Mouse (Mus musculus) fibroblast of lung, adult 2 months (primary cell): ENCODE measurements around the gene Pkd2.
"Not testable (repeated sequence)": the region's sequence is repeated elsewhere in the genome, so short reads cannot be mapped to it uniquely, and the experiment has no call there.

Experiments used
- DNase-seq: peaks from one replicate; pipeline ENCODE4 v3.0.0-alpha.2; 2011; ENCODE audit warnings: low read depth

Pkd2 gene

GRCm38 (mm10) chr5:104458832-104459705, at the start of gene Pkd2:
TSS of gene Pkd2 (plus strand) at chr5:104459450.
- peak; percentile 62 for DNase-seq

DNA sequence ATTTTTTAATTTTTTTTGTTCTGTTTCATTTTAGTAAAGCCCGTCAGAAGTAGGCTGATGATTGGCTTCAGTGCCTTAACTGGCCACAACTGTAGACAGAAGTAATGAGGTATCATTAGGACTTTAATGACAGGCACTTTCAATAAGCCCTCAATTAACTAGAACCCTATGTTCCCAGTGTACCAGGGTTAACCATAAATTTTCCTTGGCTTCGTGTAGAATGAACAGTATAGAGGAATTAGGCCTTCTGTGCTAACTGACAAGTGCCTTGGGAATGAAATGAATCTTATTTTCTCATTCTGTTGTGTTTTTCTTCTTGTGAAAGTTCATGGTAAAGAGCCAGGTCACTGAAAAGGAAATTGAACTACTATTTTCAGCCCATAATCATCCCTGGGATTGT, 43.3 kb upstream of the Pkd2 start:
- no peak for DNase-seq

DNA sequence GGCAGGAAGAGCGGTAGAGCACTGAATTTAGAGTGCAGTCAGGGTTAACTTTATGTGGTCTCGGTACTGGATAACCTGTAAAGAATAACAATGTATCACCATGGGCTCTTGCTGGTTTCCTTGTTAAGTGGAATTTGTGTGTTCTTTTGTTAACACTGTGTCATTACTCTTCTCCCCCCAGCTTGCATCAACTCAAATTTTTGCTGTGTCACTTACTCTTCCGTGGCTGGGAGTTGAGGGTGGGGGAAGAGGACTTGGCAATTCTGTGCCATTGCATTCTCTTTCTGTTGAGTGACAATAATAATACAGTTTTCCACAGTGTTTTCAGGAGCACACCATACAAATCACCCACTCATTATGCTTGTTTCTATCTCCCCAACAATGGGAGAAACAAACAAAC, 42.2 kb upstream of the Pkd2 start:
- DNase-seq: no peak

DNA sequence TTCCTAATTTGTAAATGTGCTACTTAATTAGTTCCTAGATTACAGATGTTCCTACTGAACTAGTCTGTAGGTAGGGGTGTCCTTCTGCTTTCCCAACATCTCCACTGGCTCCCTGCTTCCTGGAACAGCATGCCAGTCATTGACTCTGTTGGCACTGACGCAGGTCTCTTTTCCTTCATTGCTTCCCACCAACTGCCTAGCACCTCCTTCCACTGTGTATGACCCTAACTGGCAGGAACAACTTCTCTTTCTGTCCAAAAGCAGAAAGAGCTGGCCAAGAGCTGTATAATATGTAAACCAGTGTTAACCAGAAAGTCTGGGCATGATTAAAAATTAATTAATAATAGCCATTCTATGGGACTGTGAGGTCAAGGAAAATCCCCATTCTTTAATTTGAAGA, 41.5 kb upstream of the Pkd2 start:
- DNase-seq: no peak

DNA sequence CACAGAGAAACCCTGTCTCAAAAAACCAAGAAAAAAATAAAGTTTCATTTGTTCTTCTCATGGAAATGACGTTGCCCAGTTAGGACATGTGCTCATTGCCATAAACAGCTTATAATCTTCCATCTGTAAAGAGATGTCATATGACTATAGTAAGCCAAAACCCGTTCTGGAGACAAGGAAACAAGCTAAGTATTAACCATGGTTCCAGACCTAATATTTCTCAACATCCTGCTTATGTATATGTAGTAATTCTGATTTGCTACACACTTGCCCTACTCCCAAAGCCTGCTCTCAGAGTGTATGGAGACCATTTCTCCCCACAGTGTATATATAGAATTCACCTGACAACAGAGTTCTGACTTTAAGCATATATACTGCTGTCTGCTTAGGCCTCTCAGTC, 37.2 kb upstream of the Pkd2 start:
- no peak for DNase-seq

DNA sequence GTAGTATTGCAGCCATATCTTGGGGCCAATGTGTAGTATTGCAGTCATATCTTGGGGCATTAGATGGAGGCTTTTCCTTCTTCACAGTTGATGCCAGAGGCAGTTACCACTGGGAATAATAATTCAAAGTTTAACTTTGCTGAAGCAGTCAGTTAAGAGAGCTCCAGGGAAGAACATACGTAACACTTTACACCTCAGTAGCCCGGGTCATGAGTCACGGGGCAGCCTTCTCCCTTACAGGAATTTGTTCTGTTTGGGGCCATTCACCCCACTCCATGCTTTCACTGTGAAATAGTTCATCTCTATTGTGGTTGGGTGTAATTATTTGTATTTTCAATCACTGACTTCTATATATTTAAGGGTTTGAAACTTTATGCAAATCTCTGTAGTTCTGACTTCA, 35.4 kb upstream of the Pkd2 start:
- no peak for DNase-seq

DNA sequence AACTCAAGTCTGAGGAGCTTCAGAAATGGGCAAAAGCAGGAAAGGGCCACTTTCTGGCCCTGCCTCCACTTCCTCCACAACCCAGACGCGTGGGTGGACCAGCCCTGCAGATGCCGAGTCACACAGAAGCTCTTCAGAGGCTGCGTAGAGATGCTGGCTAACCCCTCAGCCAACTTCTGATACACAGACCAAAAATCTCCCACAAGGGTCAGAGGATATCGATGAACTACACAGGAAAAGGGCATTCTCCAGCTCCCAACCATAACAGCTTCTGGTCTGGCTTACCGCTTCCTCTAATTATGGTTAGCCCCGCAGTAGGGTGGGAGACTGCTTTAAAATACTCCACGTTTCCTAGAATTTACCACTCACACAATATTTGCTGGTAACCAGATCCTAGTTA, 33.3 kb upstream of the Pkd2 start:
- DNase-seq: peak; percentile 82

GRCm38 (mm10) chr5:104432886-104433285, 26.4 kb upstream of the Pkd2 start:
- DNase-seq: no peak

- DNase-seq: no peak
Observed at GRCm38 (mm10) chr5:104433968-104434565, 25.2 kb upstream of the Pkd2 start.

GRCm38 (mm10) chr5:104434835-104435301, 24.4 kb upstream of the Pkd2 start, which contains the start of gene Spp1:
TSS of gene Spp1 (plus strand) at chr5:104435118.
- no peak for DNase-seq

DNA sequence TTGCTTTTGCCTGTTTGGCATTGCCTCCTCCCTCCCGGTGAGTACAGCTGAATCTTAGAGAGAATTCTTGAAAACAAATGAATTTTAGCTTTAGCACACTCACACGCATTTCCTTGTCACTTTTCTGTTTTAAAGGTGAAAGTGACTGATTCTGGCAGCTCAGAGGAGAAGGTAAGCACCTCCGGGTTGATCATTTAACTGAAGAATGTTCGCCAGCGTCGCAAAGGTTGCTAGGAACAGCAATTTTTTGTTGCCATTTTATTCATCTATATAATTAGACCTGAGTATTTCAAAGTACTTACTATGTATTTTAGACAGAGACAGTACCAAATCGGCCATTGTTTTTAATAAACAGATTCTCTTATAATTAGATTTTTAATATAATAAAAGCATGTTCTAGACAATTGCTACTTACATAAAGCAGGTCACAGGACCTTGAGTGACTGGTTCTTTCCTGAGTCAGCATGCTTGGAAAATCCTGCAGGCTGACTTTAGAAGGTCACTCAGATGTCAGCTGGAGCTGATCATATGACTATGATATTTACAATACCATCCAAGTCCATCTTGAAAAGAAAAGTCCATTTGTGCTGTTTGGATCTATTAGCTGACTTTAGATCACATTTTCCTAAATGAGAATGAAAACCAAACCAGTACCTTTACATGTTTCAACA, 22.7 kb upstream of the Pkd2 start:
- no peak for DNase-seq

- no peak for DNase-seq
Observed at GRCm38 (mm10) chr5:104442396-104442795, 16.9 kb upstream of the Pkd2 start.

GRCm38 (mm10) chr5:104442850-104443249, 16.4 kb upstream of the Pkd2 start:
- DNase-seq: no peak

DNA sequence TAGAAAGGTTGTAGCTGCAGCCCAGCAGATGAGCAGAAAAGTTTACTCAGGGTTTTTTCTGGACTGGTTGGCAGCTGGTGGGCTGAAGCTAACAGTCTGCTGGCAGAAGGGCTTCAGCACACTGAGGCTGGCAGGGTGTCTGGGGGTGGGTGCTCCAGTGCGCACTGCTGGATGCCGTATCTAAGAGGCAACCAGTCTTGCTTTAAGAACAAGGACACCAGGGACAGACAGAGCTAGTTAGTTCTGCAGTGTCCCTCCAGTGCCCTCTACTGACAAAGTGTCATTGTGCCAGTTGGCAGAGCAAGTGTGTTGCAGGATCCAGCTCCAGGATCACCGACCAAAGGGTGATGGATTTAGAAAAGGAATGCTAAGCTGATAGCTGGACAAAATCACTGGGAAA, 13.1 kb upstream of the Pkd2 start:
- DNase-seq: peak; percentile 65

- DNase-seq: not testable (repeated sequence)
Observed at GRCm38 (mm10) chr5:104448346-104448745, 10.9 kb upstream of the Pkd2 start.

GRCm38 (mm10) chr5:104449491-104449890, 9.8 kb upstream of the Pkd2 start:
- DNase-seq: no peak

DNA sequence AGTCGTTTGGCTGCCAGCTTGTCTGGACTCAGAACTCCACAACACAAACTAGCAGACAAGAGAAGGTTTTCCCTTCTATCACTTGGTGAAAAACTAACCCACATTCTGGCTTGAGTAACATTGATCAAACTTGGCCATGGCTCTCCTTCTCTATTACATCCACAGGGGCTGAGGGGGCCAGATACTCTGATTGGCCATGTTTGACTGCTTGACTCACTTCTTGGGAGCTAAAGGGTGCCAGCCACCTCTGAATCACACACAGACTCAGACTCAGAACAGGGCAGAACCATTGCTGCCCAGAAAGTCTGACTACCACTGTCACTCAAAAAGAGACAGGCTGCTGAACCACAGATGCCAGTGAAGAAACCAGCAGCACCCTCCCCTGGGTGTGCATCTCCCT, 6.2 kb upstream of the Pkd2 start:
- peak; percentile 84 for DNase-seq

DNA sequence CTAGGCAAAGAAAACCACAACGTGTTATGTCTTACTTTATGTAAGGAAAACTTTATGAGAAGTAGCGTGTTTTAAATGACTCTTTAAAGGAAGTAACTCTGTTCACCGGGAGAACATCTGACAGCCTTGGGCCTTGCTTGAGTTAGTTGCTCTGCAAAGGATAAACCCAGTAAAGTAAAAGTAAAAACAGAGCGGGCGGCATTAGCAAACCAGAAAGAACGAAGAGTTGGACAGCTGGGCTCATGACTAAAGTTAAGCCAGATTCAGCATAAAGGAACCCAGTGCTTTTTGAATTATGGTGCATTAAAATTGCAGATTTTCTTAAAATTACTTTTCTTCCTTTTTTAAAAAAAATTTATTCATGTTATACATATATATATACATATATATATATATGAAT, 4.7 kb upstream of the Pkd2 start:
- DNase-seq: no peak

GRCm38 (mm10) chr5:104459706-104460455, 631 bp downstream of the Pkd2 start:
- no peak for DNase-seq

DNA sequence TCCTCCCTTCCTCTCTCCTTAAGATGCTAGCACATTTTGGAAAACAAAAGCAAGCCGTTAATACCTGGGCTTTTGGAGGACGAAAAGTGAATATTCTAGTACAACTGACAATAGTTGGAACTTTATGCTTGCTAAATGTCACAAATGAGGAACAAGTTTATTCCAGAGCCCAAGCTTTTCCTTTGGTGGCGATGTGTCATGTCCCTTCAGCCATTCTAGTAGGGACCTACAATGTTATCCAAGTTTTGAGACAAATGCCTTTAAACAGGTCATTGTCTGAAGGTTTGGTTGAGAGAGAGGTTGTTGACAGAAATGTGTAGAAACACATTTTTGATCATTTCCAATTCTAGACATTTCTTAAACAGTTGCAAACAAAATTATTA, 1.2 kb downstream of the Pkd2 start:
- DNase-seq: no peak

DNA sequence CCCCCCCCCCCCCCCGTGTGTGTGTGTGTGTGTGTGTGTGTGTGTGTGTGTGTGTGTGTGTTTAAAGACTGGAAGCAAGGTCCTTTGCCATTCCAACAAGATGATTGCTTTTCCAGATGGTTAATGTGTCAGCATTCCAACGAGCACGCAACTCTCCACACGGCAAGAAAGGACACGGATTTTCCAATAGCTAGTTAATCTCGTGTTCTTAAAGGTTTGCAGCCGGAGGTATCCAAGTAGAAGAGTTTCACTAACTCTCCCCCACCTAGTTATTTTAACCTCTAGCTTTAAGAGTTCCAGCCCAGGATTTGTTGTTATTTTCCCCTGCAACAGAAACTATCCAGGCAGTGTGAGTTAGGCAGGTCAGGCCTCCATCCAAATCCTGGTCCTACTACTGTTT, 1.6 kb downstream of the Pkd2 start:
- no peak for DNase-seq

GRCm38 (mm10) chr5:104465279-104465678, 6.0 kb downstream of the Pkd2 start:
- DNase-seq: peak; percentile 63
